Mouse (Mus musculus) layer of hippocampus, adult 9-11 months (tissue): ENCODE data around the gene Mettl21c.
"Not testable (repeated sequence)": the region's sequence is repeated elsewhere in the genome, so short reads cannot be mapped to it uniquely, and the experiment has no call there.

ENCODE experiments used
- DNase-seq: peaks from one replicate; pipeline ENCODE4 v3.0.0; 2022

Gene Mettl21c

GRCm38 (mm10) chr1:44019934-44020333, at the start of gene Mettl21c:
TSS of gene Mettl21c (minus strand) at chr1:44020034.
- no peak for DNase-seq

- peak; percentile 51 for DNase-seq
Measured at GRCm38 (mm10) chr1:44064625-44065024, 44.8 kb upstream of the Mettl21c start.

- no peak for DNase-seq
Measured at GRCm38 (mm10) chr1:44063439-44063838, 43.6 kb upstream of the Mettl21c start.

GRCm38 (mm10) chr1:44061836-44062235, 42.0 kb upstream of the Mettl21c start, which contains the start of gene Gm8251:
TSS of gene Gm8251 (minus strand) at chr1:44061936.
- DNase-seq: no peak

GRCm38 (mm10) chr1:44057805-44058204, 38.0 kb upstream of the Mettl21c start:
- no peak for DNase-seq

GRCm38 (mm10) chr1:44046556-44046955, 26.7 kb upstream of the Mettl21c start:
- no peak for DNase-seq

- not testable (repeated sequence) for DNase-seq
Measured at GRCm38 (mm10) chr1:44045689-44046088, 25.9 kb upstream of the Mettl21c start.

GRCm38 (mm10) chr1:44042555-44042915, 22.7 kb upstream of the Mettl21c start:
- DNase-seq: no peak

- DNase-seq: peak; percentile 23
Measured at GRCm38 (mm10) chr1:44041797-44042554, 22.1 kb upstream of the Mettl21c start.

GRCm38 (mm10) chr1:44032948-44033347, 13.1 kb upstream of the Mettl21c start:
- DNase-seq: no peak

- DNase-seq: no peak
Measured at GRCm38 (mm10) chr1:44032213-44032612, 12.4 kb upstream of the Mettl21c start.

GRCm38 (mm10) chr1:44027651-44028050, 7.8 kb upstream of the Mettl21c start:
- DNase-seq: no peak

GRCm38 (mm10) chr1:44022656-44023055, 2.8 kb upstream of the Mettl21c start:
- no peak for DNase-seq

GRCm38 (mm10) chr1:44015556-44015955, 4.3 kb downstream of the Mettl21c start:
- no peak for DNase-seq

- no peak for DNase-seq
Measured at GRCm38 (mm10) chr1:44004513-44004912, 15.3 kb downstream of the Mettl21c start.

GRCm38 (mm10) chr1:43996914-43997589, 22.8 kb downstream of the Mettl21c start:
- DNase-seq: no peak

GRCm38 (mm10) chr1:43971089-43971488, 48.7 kb downstream of the Mettl21c start:
- DNase-seq: no peak

GRCm38 (mm10) chr1:43969361-43969760, 50.5 kb downstream of the Mettl21c start:
- DNase-seq: no peak

- no peak for DNase-seq
Measured at GRCm38 (mm10) chr1:43966756-43967155, 53.1 kb downstream of the Mettl21c start.

GRCm38 (mm10) chr1:43964381-43964780, 55.5 kb downstream of the Mettl21c start:
- DNase-seq: no peak
